ENCODE assay signal across 31 mouse cellular contexts in the genomic region with DNA sequence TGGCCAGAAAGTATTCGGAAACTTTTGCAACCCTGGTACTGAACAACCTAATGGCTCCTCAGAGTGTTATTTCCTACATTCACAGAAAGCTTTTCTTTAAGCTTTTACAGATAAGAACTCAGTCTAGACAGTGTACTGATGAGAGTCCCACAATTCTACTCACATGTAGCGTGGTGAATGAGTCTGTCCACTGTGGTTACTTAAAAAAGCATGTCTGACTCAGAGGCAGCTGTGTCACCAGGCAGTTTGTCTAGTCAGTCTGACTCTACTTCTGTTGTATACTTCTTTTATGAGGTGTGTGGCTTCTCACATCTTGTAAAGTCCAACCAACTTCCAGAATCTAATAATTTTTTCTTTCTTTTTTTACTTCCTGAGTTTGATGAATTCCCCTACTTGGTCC.
DNase-seq lines count a peak whose midpoint lies in the region; ATAC-seq and TF ChIP-seq lines count a peak whose summit lies in the region.
"Had no signal": no experiment of that assay in that cellular context is flagged by ENCODE, and none has a peak within 500 bp of the region (broad histone marks: within the 10 kb centered on the region; RNA-seq: fewer than 3 reads in every experiment).

No protein-coding gene starts in this region.

- no peaks in the 10 kb centered on the region for H3K4me1 ChIP-seq in limb, embryonic 13.5 days
- no peaks in the 10 kb centered on the region for H3K4me1 ChIP-seq in limb, embryonic 10.5 days
- no peaks in the 10 kb centered on the region for H3K4me1 ChIP-seq in embryonic fibroblast, embryonic 13.5 days (ENCODE audit: control insufficient read depth, insufficient read depth, low read length)
- H3K4me1 ChIP-seq in midbrain, embryonic 14.5 days (ENCODE audit: control insufficient read depth, insufficient read depth, low read length), result no peaks in the 10 kb centered on the region
- H3K4me1 ChIP-seq in intestine, postnatal 0 days (replicated peaks; ENCODE audit: control insufficient read depth, insufficient read depth, low read length), result no peaks in the 10 kb centered on the region
- H3K4me1 ChIP-seq in midbrain, postnatal 0 days (ENCODE audit: insufficient read depth, low read length), result no peaks in the 10 kb centered on the region
- H3K4me1 ChIP-seq: embryonic facial prominence, embryonic 10.5 days; embryonic facial prominence, embryonic 13.5 days; forebrain, embryonic 10.5 days; forebrain, embryonic 13.5 days; heart, embryonic 12.5 days; heart, embryonic 15.5 days; hindbrain, embryonic 10.5 days; hindbrain, embryonic 13.5 days had no signal

- no peaks in the 10 kb centered on the region for H3K27me3 ChIP-seq in limb, embryonic 13.5 days
- no peaks in the 10 kb centered on the region for H3K27me3 ChIP-seq in limb, embryonic 10.5 days (ENCODE audit: low read depth, poor library complexity, severe bottlenecking)
- no peaks in the 10 kb centered on the region for H3K27me3 ChIP-seq in C2C12 (ENCODE audit: control insufficient read depth, insufficient read depth, insufficient read length)
- no peaks in the 10 kb centered on the region for H3K27me3 ChIP-seq in midbrain, embryonic 14.5 days (ENCODE audit: control insufficient read depth, insufficient read depth, low read length)
- H3K27me3 ChIP-seq in intestine, postnatal 0 days (replicated peaks; ENCODE audit: control insufficient read depth, insufficient read depth, low read length), result no peaks in the 10 kb centered on the region
- no peaks in the 10 kb centered on the region for H3K27me3 ChIP-seq in midbrain, postnatal 0 days (ENCODE audit: insufficient read depth, low read length)
- H3K27me3 ChIP-seq: embryonic facial prominence, embryonic 13.5 days; forebrain, embryonic 13.5 days; heart, embryonic 12.5 days; heart, embryonic 15.5 days; hindbrain, embryonic 13.5 days had no signal

- no peak overlapping the region for H3ac ChIP-seq in C2C12 (ENCODE audit: control insufficient read depth, insufficient read length, low read depth)

- H3K27ac ChIP-seq in limb, embryonic 13.5 days, result no peak overlapping the region
- no peak overlapping the region for H3K27ac ChIP-seq in limb, embryonic 10.5 days
- peak overlapping the region; percentile 40; the same call in 1 of the 2 replicates for H3K27ac ChIP-seq in embryonic fibroblast, embryonic 13.5 days (ENCODE audit: insufficient read depth, low read length)
- H3K27ac ChIP-seq in midbrain, embryonic 14.5 days (replicated peaks; ENCODE audit: low read depth, low read length), result no peak overlapping the region
- H3K27ac ChIP-seq in intestine, postnatal 0 days (ENCODE audit: low read depth, low read length), result no peak overlapping the region
- no peak overlapping the region for H3K27ac ChIP-seq in midbrain, postnatal 0 days (ENCODE audit: low read depth, low read length)
- H3K27ac ChIP-seq: embryonic facial prominence, embryonic 10.5 days; embryonic facial prominence, embryonic 13.5 days; forebrain, embryonic 10.5 days; forebrain, embryonic 13.5 days; heart, embryonic 15.5 days; hindbrain, embryonic 10.5 days; hindbrain, embryonic 13.5 days had no signal

- WGBS in limb, embryonic 13.5 days, result 51% methylated on average over 2 of the region's 2 CpGs
- 83% methylated on average over 2 of the region's 2 CpGs for WGBS in limb, embryonic 10.5 days
- WGBS in midbrain, embryonic 14.5 days, result 96% methylated on average over 2 of the region's 2 CpGs
- WGBS in intestine, postnatal 0 days, result 83% methylated on average over 2 of the region's 2 CpGs
- WGBS in midbrain, postnatal 0 days, result 92% methylated on average over 2 of the region's 2 CpGs

- no peak overlapping the region for H3K9ac ChIP-seq in limb, embryonic 13.5 days
- H3K9ac ChIP-seq in midbrain, embryonic 14.5 days (replicated peaks; ENCODE audit: low read length), result no peak overlapping the region
- no peak overlapping the region for H3K9ac ChIP-seq in intestine, postnatal 0 days (ENCODE audit: low read depth, low read length)
- no peak overlapping the region for H3K9ac ChIP-seq in midbrain, postnatal 0 days (replicated peaks; ENCODE audit: low read length, poor library complexity, severe bottlenecking)
- H3K9ac ChIP-seq: embryonic facial prominence, embryonic 13.5 days; forebrain, embryonic 13.5 days; heart, embryonic 12.5 days; heart, embryonic 15.5 days; hindbrain, embryonic 13.5 days had no signal

- TF ChIP-seq POLR2A in embryonic fibroblast, embryonic 13.5 days (IDR thresholded peaks at IDR 0.05; ENCODE audit: low read depth, low read length), result no peak

- ATAC-seq in limb, embryonic 13.5 days (ENCODE audit: low FRiP score, low read depth), result peak; percentile 57; the same call in 1 of the 2 replicates
- no peak for ATAC-seq in midbrain, embryonic 14.5 days (ENCODE audit: low FRiP score, low TSS enrichment)
- no peak for ATAC-seq in intestine, postnatal 0 days
- ATAC-seq in midbrain, postnatal 0 days (ENCODE audit: low FRiP score), result no peak
- ATAC-seq: CD4-positive, CD25-positive, alpha-beta regulatory T cell, adult 4 months; forebrain, embryonic 13.5 days; forebrain, embryonic 16.5 days; hindbrain, embryonic 16.5 days had no signal

- no peaks in the 10 kb centered on the region for H3K79me2 ChIP-seq in C2C12 (ENCODE audit: control insufficient read depth, insufficient read depth)

- H3K79me3 ChIP-seq in C2C12 (ENCODE audit: low read depth), result no peaks in the 10 kb centered on the region

- no peak overlapping the region for H3K4me2 ChIP-seq in limb, embryonic 13.5 days (replicated peaks)
- H3K4me2 ChIP-seq in midbrain, embryonic 14.5 days (ENCODE audit: low read length), result no peak overlapping the region
- H3K4me2 ChIP-seq in intestine, postnatal 0 days (replicated peaks; ENCODE audit: low read depth), result no peak overlapping the region
- H3K4me2 ChIP-seq in midbrain, postnatal 0 days (ENCODE audit: low read depth, low read length, poor library complexity, severe bottlenecking), result no peak overlapping the region
- H3K4me2 ChIP-seq: embryonic facial prominence, embryonic 13.5 days; forebrain, embryonic 13.5 days; heart, embryonic 12.5 days; heart, embryonic 15.5 days; hindbrain, embryonic 13.5 days had no signal

- H3K4me3 ChIP-seq in limb, embryonic 13.5 days, result no peak overlapping the region
- no peak overlapping the region for H3K4me3 ChIP-seq in limb, embryonic 10.5 days
- H3K4me3 ChIP-seq in C2C12 (ENCODE audit: insufficient read depth, poor library complexity, severe bottlenecking), result no peak overlapping the region
- H3K4me3 ChIP-seq in embryonic fibroblast, embryonic 13.5 days (ENCODE audit: insufficient read depth, low read length), result no peak overlapping the region
- H3K4me3 ChIP-seq in midbrain, embryonic 14.5 days (replicated peaks; ENCODE audit: low read depth, low read length), result no peak overlapping the region
- no peak overlapping the region for H3K4me3 ChIP-seq in intestine, postnatal 0 days (ENCODE audit: low read depth, low read length)
- no peak overlapping the region for H3K4me3 ChIP-seq in midbrain, postnatal 0 days (ENCODE audit: low read depth, low read length)
- H3K4me3 ChIP-seq: embryonic facial prominence, embryonic 10.5 days; embryonic facial prominence, embryonic 13.5 days; forebrain, embryonic 10.5 days; forebrain, embryonic 13.5 days; heart, embryonic 12.5 days; heart, embryonic 15.5 days; hindbrain, embryonic 10.5 days; hindbrain, embryonic 13.5 days had no signal

- H3K9me3 ChIP-seq in limb, embryonic 13.5 days, result no peaks in the 10 kb centered on the region
- H3K9me3 ChIP-seq in limb, embryonic 10.5 days (replicated peaks), result no peaks in the 10 kb centered on the region
- no peaks in the 10 kb centered on the region for H3K9me3 ChIP-seq in midbrain, embryonic 14.5 days (ENCODE audit: control insufficient read depth, low read length)
- no peaks in the 10 kb centered on the region for H3K9me3 ChIP-seq in intestine, postnatal 0 days (ENCODE audit: control insufficient read depth)
- H3K9me3 ChIP-seq in midbrain, postnatal 0 days (ENCODE audit: low read length), result no peaks in the 10 kb centered on the region
- H3K9me3 ChIP-seq: embryonic facial prominence, embryonic 10.5 days; embryonic facial prominence, embryonic 13.5 days; forebrain, embryonic 10.5 days; forebrain, embryonic 13.5 days; heart, embryonic 12.5 days; heart, embryonic 15.5 days; hindbrain, embryonic 10.5 days; hindbrain, embryonic 13.5 days had no signal

- DNase-seq in limb, embryonic 10.5 days (ENCODE audit: low spot score), result no peak
- peak; percentile 31 for DNase-seq in Muller cell, postnatal 12 days (ENCODE audit: inconsistent ontology term)
- no peak for DNase-seq in midbrain, embryonic 14.5 days
- DNase-seq in midbrain, postnatal 0 days (ENCODE audit: low spot score), result no peak
- DNase-seq: adrenal gland, adult 2 months; adrenal gland, postnatal 14 days; B cell, adult 2 months; cerebellum, adult 11-12 months; cerebellum, adult 8-10 months; cerebellum, postnatal 10 days; cerebellum, postnatal 36 days; embryo, embryonic 11 days; gastrocnemius, postnatal 25 days; heart, adult 18-20 months; heart, postnatal 10 days; heart, postnatal 36 days had no signal

- TF ChIP-seq CTCF in C2C12 (IDR thresholded peaks at IDR 0.05; ENCODE audit: control insufficient read depth, insufficient read depth, insufficient read length), result no peak
- TF ChIP-seq CTCF in embryonic fibroblast, embryonic 13.5 days (IDR thresholded peaks at IDR 0.05; ENCODE audit: borderline replicate concordance, insufficient read depth, low read length), result no peak
- TF ChIP-seq CTCF in intestine, postnatal 0 days (IDR thresholded peaks at IDR 0.05; ENCODE audit: low read depth), result no peak
- TF ChIP-seq CTCF in midbrain, postnatal 0 days (IDR thresholded peaks at IDR 0.05), result no peak

- H3K36me3 ChIP-seq in limb, embryonic 13.5 days, result no peaks in the 10 kb centered on the region
- no peaks in the 10 kb centered on the region for H3K36me3 ChIP-seq in limb, embryonic 10.5 days
- no peaks in the 10 kb centered on the region for H3K36me3 ChIP-seq in C2C12 (ENCODE audit: control insufficient read depth, insufficient read depth)
- no peaks in the 10 kb centered on the region for H3K36me3 ChIP-seq in midbrain, embryonic 14.5 days (ENCODE audit: control insufficient read depth, insufficient read depth, low read length)
- no peaks in the 10 kb centered on the region for H3K36me3 ChIP-seq in intestine, postnatal 0 days (ENCODE audit: control insufficient read depth, insufficient read depth)
- H3K36me3 ChIP-seq in midbrain, postnatal 0 days (ENCODE audit: insufficient read depth, low read length), result no peaks in the 10 kb centered on the region
- H3K36me3 ChIP-seq: embryonic facial prominence, embryonic 10.5 days; embryonic facial prominence, embryonic 13.5 days; forebrain, embryonic 10.5 days; heart, embryonic 12.5 days; heart, embryonic 15.5 days; hindbrain, embryonic 10.5 days; hindbrain, embryonic 13.5 days had no signal

TF ChIP-seq in C2C12, 6 proteins besides CTCF, POLR2A, EP300 and RAD21:
- no peak for TF ChIP-seq MYOG (IDR thresholded peaks at IDR 0.05; ENCODE audit: control insufficient read depth, extremely low read depth, insufficient read length)
- peak; percentile 79 for TF ChIP-seq FOSL1 (IDR thresholded peaks at IDR 0.05; ENCODE audit: insufficient read depth, low read length, poor library complexity, severe bottlenecking)
- TF ChIP-seq MYOD1 (IDR thresholded peaks at IDR 0.05; ENCODE audit: control insufficient read depth, insufficient read length, low read depth), result peak; percentile 87
